Mouse (Mus musculus) midbrain, embryonic 12.5 days (tissue): ENCODE measurements around the gene Prdm1. TPM values are rescaled to one million over a fixed set of nuclear protein-coding genes. Genes with fewer than 3 reads are reported as not detected.

Source experiments
- ATAC-seq: fragments of 200-750 bp; cut with Nextera tagmentation; 2 replicates; pipeline ENCODE4 v1.8.0; 2017; ENCODE audit warnings: low read depth, moderate TSS enrichment, moderate library complexity; ENCODE audit not compliant: low FRiP score
- H3K27ac ChIP-seq: fragments of 300-500 bp; sonication (generic); replicated peaks from 2 replicates; pipeline ENCODE4 v1.5.1; 2016; ENCODE audit warnings: mild to moderate bottlenecking
- H3K27me3 ChIP-seq: fragments of 300-500 bp; sonication (generic); 2 replicates; pipeline ENCODE4 v1.6.1; 2016; ENCODE audit warnings: mild to moderate bottlenecking
- H3K36me3 ChIP-seq: fragments of 300-500 bp; sonication (generic); 2 replicates; pipeline ENCODE4 v1.6.1; 2016
- H3K4me1 ChIP-seq: fragments of 300-500 bp; sonication (generic); 2 replicates; pipeline ENCODE4 v1.6.1; 2016
- H3K4me2 ChIP-seq: fragments of 300-500 bp; sonication (generic); replicated peaks from 2 replicates; pipeline ENCODE4 v1.6.1; 2016; ENCODE audit warnings: mild to moderate bottlenecking, moderate library complexity
- H3K4me3 ChIP-seq: fragments of 300-500 bp; sonication (generic); 2 replicates; pipeline ENCODE4 v1.5.1; 2016; ENCODE audit warnings: mild to moderate bottlenecking
- H3K9ac ChIP-seq: fragments of 300-500 bp; sonication (generic); replicated peaks from 2 replicates; pipeline ENCODE4 v1.6.1; 2016; ENCODE audit warnings: mild to moderate bottlenecking, moderate library complexity
- H3K9me3 ChIP-seq: fragments of 300-500 bp; sonication (generic); 2 replicates; pipeline ENCODE4 v1.6.1; 2016; ENCODE audit warnings: mild to moderate bottlenecking
- WGBS: fragments of 180-500 bp; shearing (Covaris S2); methylation state at CpG from one replicate; pipeline ENCODE4 v1.1.7; 2016; 5-methylcytosine and 5-hydroxymethylcytosine counted together
- polyA plus RNA-seq: library from polyadenylated mRNA; unstranded; fragments of >200 nt; fragmentation: Nextera tagmentation; extraction: Ambion mirVana; gene quantifications from 2 replicates; pipeline ENCODE4 v1.2.1, GENCODE M21; 2016

The Prdm1 gene
- polyA plus RNA-seq, 1 experiment from 2014 or later: 0.87 TPM

DNA sequence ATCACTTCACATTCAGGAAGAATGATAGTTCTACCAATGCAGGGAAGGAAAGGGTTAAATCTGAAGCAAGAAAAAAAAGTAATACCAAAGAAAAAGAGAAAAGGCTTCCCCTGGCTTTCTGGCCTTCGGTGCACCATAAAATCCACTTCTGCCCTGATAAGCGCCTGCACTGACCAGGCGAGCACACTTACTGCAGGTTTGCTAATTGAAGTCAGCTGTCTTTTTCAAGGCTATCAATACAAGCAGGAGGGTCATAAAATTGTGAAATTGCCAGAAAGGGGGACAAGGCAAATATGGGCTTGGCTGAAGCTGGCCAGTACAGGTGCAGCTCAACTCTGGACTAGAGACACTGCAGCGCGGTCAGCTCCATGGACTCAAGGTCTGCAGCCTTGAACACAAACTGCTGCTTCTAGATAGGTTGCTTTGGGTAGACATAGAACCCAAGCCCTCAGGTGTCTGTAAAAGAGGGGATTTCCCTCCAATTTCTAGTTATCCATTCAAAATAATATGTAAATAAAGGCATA lies 37.3 kb downstream of the Prdm1 start:
- 79% methylated on average over 5 of the region's 5 CpGs for WGBS

DNA sequence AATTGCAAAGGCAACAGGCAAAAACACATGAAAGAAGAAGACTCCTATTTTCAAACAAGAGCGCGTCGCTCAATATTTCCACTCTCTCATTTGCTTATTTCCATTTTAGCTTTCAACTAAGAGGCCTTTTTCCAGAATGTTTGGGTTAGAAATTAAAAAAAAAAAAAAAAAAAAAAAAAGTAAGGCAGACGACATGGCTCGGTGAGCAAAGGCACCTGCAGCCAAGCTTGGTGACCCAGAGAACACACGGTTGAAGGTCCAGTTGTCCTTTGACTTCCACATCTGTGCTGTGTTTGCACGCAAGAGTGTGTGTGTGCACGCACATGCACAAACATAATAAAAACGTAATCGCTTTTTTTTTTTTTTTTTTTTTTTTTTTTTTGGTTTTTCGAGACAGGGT lies 41.2 kb downstream of the Prdm1 start:
- no peak for ATAC-seq
- no peak overlapping the region for H3K4me3 ChIP-seq
- no peaks in the 10 kb centered on the region for H3K9me3 ChIP-seq
- H3K4me1 ChIP-seq: no peaks in the 10 kb centered on the region
- H3K27ac ChIP-seq: no peak overlapping the region
- WGBS: 97% methylated on average over 10 of the region's 11 CpGs
- no peak overlapping the region for H3K9ac ChIP-seq
- H3K4me2 ChIP-seq: no peak overlapping the region
- no peaks in the 10 kb centered on the region for H3K36me3 ChIP-seq
- H3K27me3 ChIP-seq: no peaks in the 10 kb centered on the region

More for the DNA sequence above, 37.3 kb downstream of the Prdm1 start:
- Histone ChIP-seq H3K9ac (no peak overlapping the region), H3K4me2 (no peak overlapping the region), H3K9me3 (no peaks in the 10 kb centered on the region), H3K27me3 (no peaks in the 10 kb centered on the region), H3K4me1 (peaks cover 3% of the 10 kb centered on the region; the same call in 1 of the 2 replicates), H3K4me3 (no peak overlapping the region), H3K27ac (no peak overlapping the region), H3K36me3 (no peaks in the 10 kb centered on the region)
- ATAC-seq: no peak

DNA sequence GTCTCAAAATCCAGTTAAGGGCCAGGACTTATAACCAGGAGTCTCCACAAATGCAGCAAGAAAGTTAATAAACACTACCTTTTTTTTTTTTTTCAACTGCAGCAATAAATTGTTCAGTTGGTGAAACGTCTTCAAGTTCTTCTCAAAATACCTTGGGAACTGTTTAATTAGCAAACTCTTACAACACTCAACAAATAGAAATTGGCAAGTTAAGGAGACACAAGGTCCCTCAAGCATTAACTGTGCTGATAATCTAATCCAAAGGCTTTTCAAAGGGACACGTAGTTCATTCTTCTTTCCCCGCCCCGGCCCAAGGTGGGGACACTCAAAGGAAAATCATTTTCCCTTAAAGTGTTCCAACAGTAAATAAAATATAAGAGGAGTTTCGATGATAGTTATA lies 44.2 kb downstream of the Prdm1 start:
- H3K4me2 ChIP-seq: no peak overlapping the region
- no peak overlapping the region for H3K9ac ChIP-seq
- no peaks in the 10 kb centered on the region for H3K9me3 ChIP-seq
- H3K4me1 ChIP-seq: no peaks in the 10 kb centered on the region
- no peak overlapping the region for H3K4me3 ChIP-seq
- H3K27me3 ChIP-seq: peaks cover 4% of the 10 kb centered on the region; the same call in 1 of the 2 replicates
- H3K36me3 ChIP-seq: no peaks in the 10 kb centered on the region
- H3K27ac ChIP-seq: no peak overlapping the region
- no peak for ATAC-seq
- WGBS: 83% methylated on average over 5 of the region's 5 CpGs

DNA sequence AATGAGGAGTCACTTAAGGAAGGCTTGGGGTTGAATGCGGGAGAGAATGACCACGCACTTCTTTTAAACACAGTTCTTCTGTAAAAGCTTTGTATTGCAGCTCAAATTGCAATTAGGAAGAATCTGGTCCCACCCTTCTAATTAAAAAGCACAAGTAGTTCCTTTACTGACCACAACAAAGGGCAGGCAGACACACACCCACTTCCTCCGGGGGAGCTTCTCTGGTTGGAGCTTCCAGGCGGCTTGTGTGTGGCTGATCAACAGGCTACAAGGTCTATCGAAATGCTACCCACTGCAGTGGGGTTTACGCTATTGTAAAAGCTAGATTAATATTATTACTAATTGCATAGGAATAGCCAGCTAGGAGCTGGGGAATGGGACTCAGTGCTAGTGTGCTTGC lies 45.2 kb downstream of the Prdm1 start:
- Histone ChIP-seq H3K27ac (no peak overlapping the region), H3K27me3 (peaks cover 4% of the 10 kb centered on the region; the same call in 1 of the 2 replicates), H3K9ac (no peak overlapping the region), H3K36me3 (no peaks in the 10 kb centered on the region), H3K4me1 (no peaks in the 10 kb centered on the region), H3K9me3 (no peaks in the 10 kb centered on the region), H3K4me3 (no peak overlapping the region), H3K4me2 (no peak overlapping the region)
- 79% methylated on average over 6 of the region's 6 CpGs for WGBS
- ATAC-seq: no peak

DNA sequence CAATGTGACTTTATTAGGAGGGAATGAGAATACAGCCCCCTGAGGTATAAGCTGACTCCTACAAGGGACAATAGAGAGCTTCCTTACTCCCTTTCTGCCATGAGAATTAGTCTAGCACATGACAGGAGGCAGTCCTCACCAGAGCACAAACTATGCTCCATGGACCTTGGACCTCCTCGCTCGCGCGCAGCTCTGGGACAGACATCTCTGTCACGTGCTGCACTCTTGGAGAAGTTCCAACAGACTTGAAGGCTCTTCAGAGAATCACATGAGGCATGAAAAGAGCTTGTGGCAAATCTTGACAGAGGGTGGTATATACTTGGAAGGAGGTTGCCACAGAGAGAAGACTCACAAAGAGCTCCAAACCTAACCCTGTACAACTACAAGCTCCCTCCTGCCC lies 46.9 kb downstream of the Prdm1 start:
- no peak overlapping the region for H3K9ac ChIP-seq
- H3K27ac ChIP-seq: no peak overlapping the region
- no peaks in the 10 kb centered on the region for H3K36me3 ChIP-seq
- no peaks in the 10 kb centered on the region; the same call in 1 of the 2 replicates for H3K4me1 ChIP-seq
- no peak overlapping the region for H3K4me3 ChIP-seq
- WGBS: 95% methylated on average over 5 of the region's 5 CpGs
- ATAC-seq: no peak
- no peak overlapping the region for H3K4me2 ChIP-seq
- H3K9me3 ChIP-seq: no peaks in the 10 kb centered on the region
- H3K27me3 ChIP-seq: peaks cover 4% of the 10 kb centered on the region; the same call in 1 of the 2 replicates

DNA sequence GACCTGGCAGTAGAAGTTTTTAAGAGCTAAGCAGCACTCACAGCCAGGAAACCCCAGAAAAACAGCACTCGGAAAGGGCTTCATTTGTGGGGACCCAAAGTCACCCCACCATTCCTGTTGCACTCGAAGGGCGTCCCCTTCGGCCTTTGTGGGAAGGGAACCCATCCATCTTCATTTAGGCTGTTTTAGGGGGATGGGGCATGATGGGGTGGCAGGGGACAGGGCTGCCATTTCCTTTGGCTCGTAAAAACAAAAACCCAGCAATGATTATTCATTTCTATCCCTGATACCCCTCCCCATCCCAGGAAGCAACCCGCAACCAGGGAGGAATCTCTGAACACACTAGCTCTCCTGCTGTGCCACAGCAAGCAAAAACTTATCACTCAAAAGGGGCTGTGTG lies 49.0 kb downstream of the Prdm1 start:
- Histone ChIP-seq H3K4me2 (no peak overlapping the region), H3K36me3 (no peaks in the 10 kb centered on the region), H3K9ac (no peak overlapping the region), H3K4me3 (no peak overlapping the region), H3K27ac (no peak overlapping the region), H3K9me3 (no peaks in the 10 kb centered on the region), H3K4me1 (no peaks in the 10 kb centered on the region; the same call in 1 of the 2 replicates), H3K27me3 (peaks cover 4% of the 10 kb centered on the region; the same call in 1 of the 2 replicates)
- 76% methylated on average over 6 of the region's 6 CpGs for WGBS
- no peak for ATAC-seq

DNA sequence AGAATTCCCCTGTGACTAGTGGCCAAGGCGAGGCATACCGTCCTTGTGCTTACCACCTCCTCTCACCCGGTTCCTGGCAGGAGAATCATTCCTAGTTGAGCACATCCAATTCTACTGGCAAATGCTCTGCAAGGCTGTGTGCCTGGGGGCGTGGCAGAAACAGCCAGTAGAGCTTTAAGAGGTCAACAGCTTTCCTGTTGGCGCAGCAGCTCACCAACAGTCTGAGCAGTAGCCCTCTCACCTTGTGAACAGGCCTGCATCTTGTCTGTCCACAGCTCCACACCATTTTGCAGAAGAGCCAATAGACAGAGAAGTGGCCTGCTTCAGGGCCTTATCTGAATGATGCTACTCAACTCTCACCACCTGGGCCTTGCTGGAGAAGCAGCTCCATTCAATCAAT lies 50.2 kb downstream of the Prdm1 start:
- ATAC-seq: no peak

DNA sequence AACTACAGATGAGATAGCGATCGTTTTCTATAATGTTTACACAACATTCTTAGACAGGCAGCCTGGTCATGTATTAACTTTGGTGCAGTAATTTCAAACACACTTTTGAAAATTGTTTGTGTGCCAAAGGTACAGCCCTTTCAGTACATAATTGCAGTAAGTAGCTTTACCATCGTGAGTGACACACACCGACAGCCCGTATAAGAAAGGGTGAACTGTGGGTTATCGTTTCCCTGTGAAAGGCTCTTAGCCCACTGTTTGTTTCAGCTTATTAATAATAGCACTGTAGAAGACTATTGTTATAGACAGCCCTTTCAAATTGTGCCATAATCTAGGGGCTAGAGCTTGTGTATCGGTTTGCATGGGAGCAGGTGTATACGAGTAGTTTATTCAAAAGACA lies 51.1 kb downstream of the Prdm1 start:
- Histone ChIP-seq H3K27me3 (peaks cover 4% of the 10 kb centered on the region; the same call in 1 of the 2 replicates), H3K4me2 (no peak overlapping the region), H3K9me3 (no peaks in the 10 kb centered on the region), H3K36me3 (no peaks in the 10 kb centered on the region), H3K9ac (no peak overlapping the region), H3K4me1 (no peaks in the 10 kb centered on the region; the same call in 1 of the 2 replicates), H3K4me3 (no peak overlapping the region), H3K27ac (no peak overlapping the region)
- WGBS: 77% methylated on average over 8 of the region's 8 CpGs
- ATAC-seq: no peak

More for the DNA sequence above, 50.2 kb downstream of the Prdm1 start:
- Histone ChIP-seq H3K27me3 (peaks cover 4% of the 10 kb centered on the region; the same call in 1 of the 2 replicates), H3K4me1 (no peaks in the 10 kb centered on the region; the same call in 1 of the 2 replicates), H3K4me3 (no peak overlapping the region), H3K4me2 (no peak overlapping the region), H3K36me3 (no peaks in the 10 kb centered on the region), H3K9ac (no peak overlapping the region), H3K9me3 (no peaks in the 10 kb centered on the region), H3K27ac (no peak overlapping the region)
- WGBS: 77% methylated on average over 5 of the region's 5 CpGs

DNA sequence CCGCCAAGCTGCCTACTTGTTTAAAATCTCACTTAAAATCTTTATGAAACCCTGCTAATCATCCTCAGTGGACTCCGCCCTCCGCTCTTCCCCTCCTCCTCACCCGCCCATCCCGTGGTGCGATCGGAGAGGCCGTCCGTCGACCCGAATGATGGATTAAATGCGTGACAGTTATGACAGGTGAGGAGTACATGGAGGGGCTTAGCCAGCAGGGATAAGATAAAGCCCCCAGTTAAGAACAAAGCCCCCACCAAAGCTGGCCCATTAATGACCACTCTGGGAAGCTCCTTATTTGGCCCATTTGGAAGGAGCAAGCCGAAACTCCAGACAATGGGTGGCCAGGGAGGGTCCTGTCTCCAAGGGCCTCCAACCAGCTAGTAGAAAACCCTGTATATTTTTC lies 51.8 kb downstream of the Prdm1 start:
- Histone ChIP-seq H3K27ac (no peak overlapping the region), H3K9ac (no peak overlapping the region), H3K27me3 (peaks cover 4% of the 10 kb centered on the region; the same call in 1 of the 2 replicates), H3K36me3 (no peaks in the 10 kb centered on the region), H3K4me3 (no peak overlapping the region), H3K9me3 (no peaks in the 10 kb centered on the region), H3K4me1 (no peaks in the 10 kb centered on the region; the same call in 1 of the 2 replicates), H3K4me2 (no peak overlapping the region)
- 75% methylated on average over 13 of the region's 13 CpGs for WGBS
- no peak for ATAC-seq

DNA sequence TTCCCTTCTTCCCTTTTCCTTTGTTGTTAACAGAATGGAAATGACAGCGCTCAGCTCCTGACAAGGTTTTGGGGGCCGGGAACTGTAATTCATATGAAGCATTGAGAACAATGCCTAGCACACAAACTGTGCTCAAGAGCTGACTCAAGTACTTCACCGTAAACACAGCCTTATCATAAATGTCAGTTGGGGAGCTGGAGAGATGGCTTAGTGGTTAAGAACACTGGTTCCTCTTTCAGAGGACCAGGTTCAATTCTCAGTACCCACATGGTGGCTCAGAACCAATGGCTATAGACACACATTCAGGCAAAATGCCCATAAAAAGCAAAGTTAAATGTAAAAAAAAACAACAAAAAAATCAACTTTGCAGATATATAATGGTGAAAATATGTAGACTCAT lies 52.9 kb downstream of the Prdm1 start:
- H3K4me1 ChIP-seq: no peaks in the 10 kb centered on the region; the same call in 1 of the 2 replicates
- WGBS: 94% methylated on average over 3 of the region's 3 CpGs
- ATAC-seq: no peak
- H3K36me3 ChIP-seq: no peaks in the 10 kb centered on the region
- no peaks in the 10 kb centered on the region for H3K9me3 ChIP-seq
- no peak overlapping the region for H3K9ac ChIP-seq
- no peak overlapping the region for H3K4me3 ChIP-seq
- peaks cover 4% of the 10 kb centered on the region; the same call in 1 of the 2 replicates for H3K27me3 ChIP-seq
- H3K27ac ChIP-seq: no peak overlapping the region
- H3K4me2 ChIP-seq: no peak overlapping the region

DNA sequence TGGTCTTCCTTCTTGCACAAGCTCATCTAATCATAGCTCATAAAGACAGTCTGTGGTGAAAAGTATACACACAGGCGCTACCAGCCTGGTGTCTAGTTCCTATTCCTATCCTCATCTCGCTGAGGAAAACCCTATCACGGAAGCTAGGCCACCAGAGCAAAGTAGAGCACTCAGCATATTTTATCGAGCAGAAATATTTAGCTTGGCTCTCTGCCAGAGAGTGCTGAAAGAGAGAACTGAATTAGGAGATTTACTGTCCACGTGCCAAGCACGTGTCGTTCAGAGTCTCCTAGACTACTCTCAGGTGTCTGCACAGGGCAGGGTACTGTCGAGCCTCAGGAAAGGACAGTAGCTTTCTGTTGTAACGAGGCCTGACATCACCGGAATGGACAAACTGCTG lies 54.0 kb downstream of the Prdm1 start:
- Histone ChIP-seq H3K4me2 (no peak overlapping the region), H3K27ac (no peak overlapping the region), H3K4me3 (no peak overlapping the region), H3K36me3 (no peaks in the 10 kb centered on the region), H3K9me3 (no peaks in the 10 kb centered on the region), H3K9ac (no peak overlapping the region), H3K4me1 (no peaks in the 10 kb centered on the region; the same call in 1 of the 2 replicates), H3K27me3 (peaks cover under 1% of the 10 kb centered on the region; the same call in 1 of the 2 replicates)
- WGBS: 65% methylated on average over 10 of the region's 10 CpGs
- no peak for ATAC-seq

DNA sequence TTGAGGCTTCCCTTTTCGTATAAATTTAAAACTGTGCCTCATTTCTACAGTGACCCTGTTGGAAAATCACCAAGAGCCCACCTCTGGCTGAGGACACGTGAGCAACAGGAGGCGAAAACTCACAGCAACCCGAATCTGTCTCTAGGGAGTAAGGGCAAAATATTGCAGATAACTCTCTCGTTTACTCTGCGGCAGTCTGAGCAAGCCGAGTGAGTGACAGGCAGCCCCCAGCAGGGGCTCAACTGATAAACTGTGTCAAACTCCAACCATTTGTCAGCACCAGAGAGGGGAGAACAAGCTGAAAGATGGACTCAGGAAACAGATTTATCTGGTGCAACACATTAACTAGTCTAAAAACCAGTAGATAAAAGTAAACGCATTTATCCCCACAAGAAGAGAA lies 62.7 kb downstream of the Prdm1 start:
- H3K4me2 ChIP-seq: no peak overlapping the region
- H3K9ac ChIP-seq: no peak overlapping the region
- peaks cover 38% of the 10 kb centered on the region for H3K27me3 ChIP-seq
- no peak overlapping the region for H3K27ac ChIP-seq
- ATAC-seq: no peak
- WGBS: 18% methylated on average over 8 of the region's 8 CpGs
- H3K9me3 ChIP-seq: no peaks in the 10 kb centered on the region
- H3K4me1 ChIP-seq: peaks cover 7% of the 10 kb centered on the region
- H3K4me3 ChIP-seq: no peak overlapping the region
- no peaks in the 10 kb centered on the region for H3K36me3 ChIP-seq

DNA sequence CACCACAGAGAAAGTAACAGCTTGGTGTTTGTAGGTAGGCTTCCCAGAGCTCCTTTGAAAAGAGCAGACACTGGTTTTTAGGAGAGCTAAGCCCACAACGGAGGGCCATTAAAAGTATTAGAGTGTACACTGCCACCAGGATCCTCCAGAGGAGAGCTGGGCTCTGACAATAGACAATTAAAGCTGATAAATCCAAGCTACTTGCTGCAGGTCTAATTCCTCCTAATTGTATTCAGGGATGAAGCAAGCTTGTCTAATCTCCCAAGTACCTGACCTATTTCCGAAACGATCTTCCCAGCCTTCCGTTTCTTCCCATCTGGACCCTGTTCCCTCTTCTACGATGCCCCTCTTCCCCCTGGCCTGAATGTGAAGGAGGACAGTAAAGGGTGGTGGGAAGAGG lies 63.7 kb downstream of the Prdm1 start:
- Histone ChIP-seq H3K27me3 (peaks cover 41% of the 10 kb centered on the region), H3K9ac (no peak overlapping the region), H3K4me3 (no peak overlapping the region), H3K4me2 (no peak overlapping the region), H3K27ac (no peak overlapping the region), H3K9me3 (no peaks in the 10 kb centered on the region), H3K36me3 (no peaks in the 10 kb centered on the region), H3K4me1 (peaks cover 9% of the 10 kb centered on the region)
- 39% methylated on average over 5 of the region's 5 CpGs for WGBS
- ATAC-seq: no peak
